Mouse (Mus musculus) forebrain, embryonic 11.5 days (tissue): ENCODE measurements at regions not wholly inside any gene's neighbourhood (a gene's known extent, or its start where the extent isn't known, plus 50 kb on each side); places are given as distances from the start of the nearest gene placed in this dataset.
"Not testable (repeated sequence)": the region's sequence is repeated elsewhere in the genome, so short reads cannot be mapped to it uniquely, and the experiment has no call there.

Experiments
- ATAC-seq: fragments of 200-750 bp; cut with Nextera tagmentation; replicated peaks from 2 replicates; pipeline ENCODE4 v1.8.0; 2017; ENCODE audit warnings: moderate TSS enrichment; ENCODE audit not compliant: low FRiP score
- DNase-seq: peaks from one replicate; pipeline ENCODE4 v3.0.0-alpha.2; 2017; ENCODE audit warnings: low spot score
- H3K27ac ChIP-seq: fragments of 300-500 bp; sonication (generic); 2 replicates; pipeline ENCODE4 v1.5.1; 2014; ENCODE audit warnings: low read depth, low read length
- H3K27me3 ChIP-seq: fragments of 300-500 bp; sonication (generic); 2 replicates; pipeline ENCODE4 v1.6.1; 2014; ENCODE audit warnings: mild to moderate bottlenecking, low read length, mixed read lengths; ENCODE audit not compliant: control insufficient read depth, insufficient read depth
- H3K36me3 ChIP-seq: fragments of 300-500 bp; sonication (generic); 2 replicates; pipeline ENCODE4 v1.6.1; 2014; ENCODE audit warnings: mild to moderate bottlenecking, low read length, moderate library complexity, mixed read lengths; ENCODE audit not compliant: control insufficient read depth, insufficient read depth
- H3K4me1 ChIP-seq: fragments of 300-500 bp; sonication (generic); replicated peaks from 2 replicates; pipeline ENCODE4 v1.6.1; 2014; ENCODE audit warnings: low read length, mixed read lengths; ENCODE audit not compliant: control insufficient read depth, insufficient read depth
- H3K4me2 ChIP-seq: fragments of 300-500 bp; sonication (generic); 2 replicates; pipeline ENCODE4 v1.6.1; 2014; ENCODE audit warnings: low read depth, mild to moderate bottlenecking, low read length, moderate library complexity, mixed read lengths; ENCODE audit not compliant: severe bottlenecking
- H3K4me3 ChIP-seq: fragments of 300-500 bp; sonication (generic); 2 replicates; pipeline ENCODE4 v1.5.1; 2014; ENCODE audit warnings: low read depth, low read length
- H3K9ac ChIP-seq: fragments of 300-500 bp; sonication (generic); 2 replicates; pipeline ENCODE4 v1.6.1; 2014; ENCODE audit warnings: low read length
- H3K9me3 ChIP-seq: fragments of 300-500 bp; sonication (generic); 2 replicates; pipeline ENCODE4 v1.6.1; 2016; ENCODE audit warnings: low read length, mixed read lengths; ENCODE audit not compliant: control insufficient read depth
- WGBS: fragments of 180-500 bp; shearing (Covaris S2); extraction: QIAGEN DNeasy Blood & Tissue Kit; methylation state at CpG from one replicate; pipeline ENCODE4 v1.1.7; 2014; 5-methylcytosine and 5-hydroxymethylcytosine counted together

GRCm38 (mm10) chr1:184169967-184170366 lies 135.9 kb upstream of the 1700056E22Rik start:
- no peak overlapping the region for H3K9ac ChIP-seq
- DNase-seq: no peak
- no peak overlapping the region for H3K27ac ChIP-seq
- H3K4me2 ChIP-seq: no peak overlapping the region
- no peaks in the 10 kb centered on the region for H3K9me3 ChIP-seq
- no peaks in the 10 kb centered on the region for H3K36me3 ChIP-seq
- WGBS: 82% methylated on average over 1 of the region's 1 CpGs
- H3K27me3 ChIP-seq: no peaks in the 10 kb centered on the region
- ATAC-seq: no peak
- no peaks in the 10 kb centered on the region for H3K4me1 ChIP-seq
- H3K4me3 ChIP-seq: no peak overlapping the region

GRCm38 (mm10) chr1:184169034-184169783 lies 135.1 kb upstream of the 1700056E22Rik start:
- no peak overlapping the region for H3K4me2 ChIP-seq
- DNase-seq (no peak), ATAC-seq (no peak)
- no peaks in the 10 kb centered on the region for H3K9me3 ChIP-seq
- H3K9ac ChIP-seq: no peak overlapping the region
- H3K36me3 ChIP-seq: no peaks in the 10 kb centered on the region
- H3K27me3 ChIP-seq: no peaks in the 10 kb centered on the region
- no peak overlapping the region for H3K27ac ChIP-seq
- no peak overlapping the region for H3K4me3 ChIP-seq
- 77% methylated on average over 7 of the region's 7 CpGs for WGBS
- H3K4me1 ChIP-seq: no peaks in the 10 kb centered on the region

DNA sequence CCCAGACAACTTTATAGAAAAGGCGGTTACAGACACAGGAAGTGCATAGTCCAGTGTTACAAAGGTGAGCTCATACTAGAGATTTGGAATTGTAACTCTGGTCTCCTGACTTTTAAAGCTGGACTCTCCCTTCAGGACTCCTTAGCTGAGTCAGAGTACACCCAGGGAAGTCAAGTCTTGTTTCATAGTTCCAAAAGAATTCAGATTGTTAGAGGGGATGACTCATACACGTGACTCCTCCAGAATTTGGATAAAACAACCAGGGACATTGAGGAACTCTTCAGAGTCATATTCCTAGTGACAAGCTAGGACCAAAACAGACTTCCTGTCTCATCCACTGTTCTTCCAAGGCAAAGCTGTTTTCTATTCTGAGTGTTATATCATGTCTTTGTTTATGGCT lies 132.8 kb upstream of the 1700056E22Rik start:
- no peaks in the 10 kb centered on the region for H3K27me3 ChIP-seq
- no peak overlapping the region for H3K4me3 ChIP-seq
- ATAC-seq (no peak), DNase-seq (no peak)
- H3K4me1 ChIP-seq: no peaks in the 10 kb centered on the region
- no peak overlapping the region for H3K27ac ChIP-seq
- H3K9ac ChIP-seq: no peak overlapping the region
- H3K36me3 ChIP-seq: no peaks in the 10 kb centered on the region
- H3K4me2 ChIP-seq: no peak overlapping the region
- H3K9me3 ChIP-seq: no peaks in the 10 kb centered on the region
- WGBS: 81% methylated on average over 2 of the region's 2 CpGs

GRCm38 (mm10) chr1:184162526-184162925 lies 128.4 kb upstream of the 1700056E22Rik start:
- WGBS: 82% methylated on average over 2 of the region's 2 CpGs

DNA sequence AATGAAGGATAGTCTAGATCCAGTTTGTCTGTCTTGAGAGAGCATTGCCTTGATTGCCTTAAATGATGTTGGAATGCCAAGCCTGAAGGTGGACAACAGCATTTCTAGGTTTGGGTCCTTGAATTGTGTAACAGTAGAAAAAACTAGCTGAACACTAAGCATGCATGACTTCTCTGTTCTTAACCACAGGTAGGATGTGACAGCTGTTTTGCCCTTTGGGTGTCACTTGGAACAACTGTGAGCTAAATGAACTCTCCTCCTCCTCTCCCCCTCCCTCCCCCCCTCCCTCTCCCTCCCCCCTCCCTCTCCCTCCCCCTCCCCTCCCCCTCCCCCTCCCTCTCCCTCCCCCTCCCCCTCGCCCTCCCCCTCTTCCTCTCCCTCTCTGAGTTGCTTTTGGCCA lies 113.6 kb upstream of the 1700056E22Rik start:
- WGBS: no CpG with 5 or more reads among the region's 1 CpGs
- no peak overlapping the region for H3K27ac ChIP-seq

More at GRCm38 (mm10) chr1:184162526-184162925, 128.4 kb upstream of the 1700056E22Rik start:
- H3K27ac ChIP-seq, DNase-seq, H3K36me3 ChIP-seq, H3K9me3 ChIP-seq, H3K27me3 ChIP-seq, H3K4me2 ChIP-seq, ATAC-seq, H3K4me3 ChIP-seq, H3K9ac ChIP-seq, H3K4me1 ChIP-seq: not testable (repeated sequence)

DNA sequence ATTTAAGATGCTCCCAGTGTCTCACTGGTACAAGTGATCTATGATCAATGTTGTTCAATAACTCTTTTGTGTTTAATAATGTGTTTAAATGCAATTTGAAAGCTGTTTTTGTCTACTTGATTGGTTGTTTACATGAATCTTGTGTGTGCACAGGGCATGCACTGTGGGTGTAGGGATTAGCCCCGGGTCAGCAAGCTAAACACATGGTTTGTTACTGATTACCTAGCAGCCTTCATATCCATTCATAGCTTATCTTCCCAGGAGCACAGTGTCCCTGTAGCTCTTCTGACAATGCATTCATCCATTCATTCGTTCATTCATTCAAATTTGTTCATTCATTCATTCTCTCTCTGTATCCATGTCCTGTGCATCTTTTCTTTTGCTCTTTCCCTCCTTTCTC lies 108.9 kb upstream of the 1700056E22Rik start:
- ATAC-seq: no peak
- DNase-seq: no peak
- no peak overlapping the region for H3K4me2 ChIP-seq
- no peaks in the 10 kb centered on the region for H3K36me3 ChIP-seq
- no peak overlapping the region for H3K9ac ChIP-seq
- 68% methylated on average over 2 of the region's 2 CpGs for WGBS
- no peaks in the 10 kb centered on the region for H3K4me1 ChIP-seq
- H3K9me3 ChIP-seq: no peaks in the 10 kb centered on the region
- H3K4me3 ChIP-seq: no peak overlapping the region
- H3K27me3 ChIP-seq: no peaks in the 10 kb centered on the region
- H3K27ac ChIP-seq: no peak overlapping the region

More for the DNA sequence above, 113.6 kb upstream of the 1700056E22Rik start:
- DNase-seq: no peak
- no peaks in the 10 kb centered on the region for H3K27me3 ChIP-seq
- H3K36me3 ChIP-seq: no peaks in the 10 kb centered on the region
- no peaks in the 10 kb centered on the region for H3K4me1 ChIP-seq
- H3K4me3 ChIP-seq: no peak overlapping the region
- H3K4me2 ChIP-seq: no peak overlapping the region
- no peak overlapping the region for H3K9ac ChIP-seq
- H3K9me3 ChIP-seq: no peaks in the 10 kb centered on the region
- ATAC-seq: no peak

DNA sequence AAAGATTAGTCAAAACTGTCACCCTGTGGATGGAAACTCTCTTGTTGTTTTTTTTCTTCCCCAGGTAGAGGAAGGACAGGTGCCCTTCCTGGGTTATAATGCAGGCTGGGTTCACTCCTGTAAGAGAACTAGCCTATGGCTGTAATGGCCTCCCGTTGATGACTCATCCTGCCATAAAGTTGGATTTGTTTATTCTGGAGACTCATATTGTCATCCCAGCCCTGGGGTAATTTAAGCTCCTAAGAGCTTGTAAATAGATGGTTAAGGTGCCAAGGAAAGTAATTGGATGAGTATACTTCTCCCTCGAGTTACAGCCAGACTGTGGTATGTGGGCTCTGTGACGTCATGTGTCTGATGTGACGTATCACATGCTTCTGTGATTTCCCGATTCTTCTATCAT lies 106.4 kb upstream of the 1700056E22Rik start:
- Histone ChIP-seq H3K27ac (no peak overlapping the region), H3K4me1 (no peaks in the 10 kb centered on the region), H3K27me3 (no peaks in the 10 kb centered on the region), H3K4me2 (no peak overlapping the region), H3K9ac (no peak overlapping the region), H3K4me3 (no peak overlapping the region), H3K9me3 (no peaks in the 10 kb centered on the region), H3K36me3 (no peaks in the 10 kb centered on the region)
- DNase-seq (no peak), ATAC-seq (no peak)
- 90% methylated on average over 5 of the region's 5 CpGs for WGBS

DNA sequence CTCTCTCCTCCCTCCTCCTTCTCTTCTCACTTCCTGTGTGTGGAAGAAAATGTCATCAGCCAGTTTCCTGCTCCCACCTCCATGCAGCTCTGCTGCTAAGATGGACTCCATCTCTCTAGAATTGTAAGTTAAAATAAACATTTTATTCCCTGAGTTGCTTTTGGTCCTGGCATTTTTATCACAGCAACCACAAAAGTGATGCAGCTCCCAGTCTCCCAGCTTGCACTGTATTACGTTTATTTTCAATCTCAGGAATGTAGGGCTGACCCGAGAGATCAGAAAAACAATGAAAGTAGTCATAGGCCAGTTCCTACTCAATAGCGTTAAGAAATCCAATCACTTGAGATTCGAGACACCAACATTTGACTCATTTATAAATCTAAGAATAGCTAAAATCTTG lies 106.0 kb upstream of the 1700056E22Rik start:
- no peaks in the 10 kb centered on the region for H3K27me3 ChIP-seq
- H3K36me3 ChIP-seq: no peaks in the 10 kb centered on the region
- no peaks in the 10 kb centered on the region for H3K9me3 ChIP-seq
- no peaks in the 10 kb centered on the region for H3K4me1 ChIP-seq
- no peak overlapping the region for H3K27ac ChIP-seq
- H3K4me3 ChIP-seq: no peak overlapping the region
- no peak for ATAC-seq
- DNase-seq: no peak
- no peak overlapping the region for H3K4me2 ChIP-seq
- no peak overlapping the region for H3K9ac ChIP-seq
- WGBS: 76% methylated on average over 4 of the region's 4 CpGs

DNA sequence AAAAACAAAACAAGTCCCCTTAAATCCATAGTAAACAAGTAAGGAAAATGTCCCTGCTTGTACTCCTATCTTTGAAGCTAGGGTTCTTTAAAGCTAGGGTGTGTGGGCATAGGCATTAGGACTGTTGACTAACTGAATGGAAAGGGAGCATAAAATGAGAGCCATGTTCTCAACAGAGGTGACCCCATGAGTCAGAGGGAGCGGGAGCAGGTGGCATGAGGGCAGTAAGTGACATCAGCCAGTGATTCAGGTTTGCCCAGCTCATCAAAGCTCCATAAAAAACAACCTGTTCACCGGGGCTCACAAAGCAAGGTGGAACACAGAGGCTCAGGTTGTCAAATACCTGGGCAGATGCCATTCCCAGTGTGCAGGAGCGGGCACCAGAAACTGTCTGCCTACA lies 104.6 kb upstream of the 1700056E22Rik start:
- ATAC-seq (no peak), DNase-seq (no peak)
- Histone ChIP-seq H3K4me3 (no peak overlapping the region), H3K9me3 (no peaks in the 10 kb centered on the region), H3K27ac (no peak overlapping the region), H3K4me1 (no peaks in the 10 kb centered on the region), H3K4me2 (no peak overlapping the region), H3K9ac (no peak overlapping the region), H3K36me3 (no peaks in the 10 kb centered on the region), H3K27me3 (no peaks in the 10 kb centered on the region)
- 87% methylated on average over 3 of the region's 3 CpGs for WGBS
